23 mouse cellular contexts compared by ENCODE assay signal in the genomic region with DNA sequence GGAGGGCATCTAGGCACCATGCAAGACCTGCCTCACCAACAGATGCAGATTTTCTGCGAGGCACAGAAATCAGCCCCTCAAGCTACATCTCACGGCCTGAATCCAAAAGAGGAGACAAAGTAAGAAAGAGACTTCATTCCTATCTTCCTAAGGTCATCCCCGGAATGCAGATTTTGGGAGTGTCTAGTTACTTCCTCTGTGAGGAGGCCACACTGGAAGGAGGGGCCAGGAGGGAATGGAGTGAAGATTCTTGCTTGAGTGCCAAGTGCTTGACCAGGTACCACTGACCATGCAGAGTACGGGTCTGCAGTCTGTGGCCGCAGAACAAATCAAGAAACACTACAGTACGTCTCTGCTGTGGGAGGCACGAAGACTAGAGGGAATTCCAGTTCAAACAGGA. TPM values are rescaled to one million over a fixed set of nuclear protein-coding genes. Genes with fewer than 3 reads are reported as not detected.
A peak's percentile ranks its signal among the peaks of the same experiment; 100 is the strongest.
DNase-seq lines count a peak whose midpoint lies in the region; ATAC-seq and TF ChIP-seq lines count a peak whose summit lies in the region.
"Had no signal": no experiment of that assay in that cellular context is flagged by ENCODE, and none has a peak within 500 bp of the region (broad histone marks: within the 10 kb centered on the region; RNA-seq: fewer than 3 reads in every experiment).

No protein-coding gene starts in this region.

- H3K4me3 ChIP-seq in ES-Bruce4 (ENCODE audit: low read depth, low read length): no peak overlapping the region
- no peak overlapping the region for H3K4me3 ChIP-seq in ES-E14 (ENCODE audit: insufficient read depth in 1 of 2, low read depth in 1 of 2, low read length in 2 of 2, poor library complexity in 1 of 2, severe bottlenecking in 1 of 2)
- H3K4me3 ChIP-seq in hindbrain, embryonic 16.5 days (ENCODE audit: low read length): no peak overlapping the region
- H3K4me3 ChIP-seq: embryonic facial prominence, embryonic 13.5 days; embryonic facial prominence, embryonic 15.5 days; erythroblast, embryonic 14.5 days; forebrain, embryonic 10.5 days; forebrain, embryonic 12.5 days had no signal

- H3K27ac ChIP-seq in ES-Bruce4 (ENCODE audit: insufficient read depth, low read length) (peak overlapping the region; percentile 82), ES-E14 (ENCODE audit: insufficient read depth, low read depth, low read length, poor library complexity, severe bottlenecking) (peak overlapping the region; percentile 57)
- H3K27ac ChIP-seq in hindbrain, embryonic 16.5 days (ENCODE audit: low read depth, low read length): no peak overlapping the region
- H3K27ac ChIP-seq: embryonic facial prominence, embryonic 13.5 days; embryonic facial prominence, embryonic 15.5 days; forebrain, embryonic 10.5 days; forebrain, embryonic 12.5 days had no signal

- H3K4me2 ChIP-seq in hindbrain, embryonic 16.5 days (ENCODE audit: low read length): no peak overlapping the region
- H3K4me2 ChIP-seq: embryonic facial prominence, embryonic 13.5 days; embryonic facial prominence, embryonic 15.5 days; forebrain, embryonic 12.5 days had no signal

- DNase-seq in 3T3-L1 (ENCODE audit: low read depth, low spot score) (peak; percentile 18), ES-E14 (ENCODE audit: low read depth, low spot score) (no peak), ZHBTc4 (ENCODE audit: low read depth, low spot score) (peak; percentile 79)
- no peak for DNase-seq in heart, postnatal 4 days
- no peak for DNase-seq in cerebellum, adult 11 months
- DNase-seq: adrenal gland, adult 2 months; adrenal gland, postnatal 10 days; adrenal gland, postnatal 25 days; cerebellum, adult 18-20 months; cerebellum, adult 8-10 months; cerebellum, adult 9-11 months; cerebellum, postnatal 14 days; cerebellum, postnatal 36 days; embryo, embryonic 11 days had no signal

- H3K36me3 ChIP-seq in ES-Bruce4 (ENCODE audit: control insufficient read depth, insufficient read depth, low read length, poor library complexity, severe bottlenecking): peaks cover 38% of the 10 kb centered on the region
- peaks cover 40% of the 10 kb centered on the region for H3K36me3 ChIP-seq in ES-E14 (ENCODE audit: control insufficient read depth, insufficient read depth, low read length, poor library complexity, severe bottlenecking)
- H3K36me3 ChIP-seq in hindbrain, embryonic 16.5 days (ENCODE audit: control insufficient read depth, insufficient read depth, low read length): no peaks in the 10 kb centered on the region
- H3K36me3 ChIP-seq: forebrain, embryonic 12.5 days had no signal

- in situ Hi-C loops in ES-E14 (cut with MboI; ENCODE audit: low sequenced_read_pairs in 2 of 2, unreplicated experiment in 2 of 2): no loop called here

- no peak for TF ChIP-seq POLR2A in ES-Bruce4 (IDR thresholded peaks at IDR 0.05; ENCODE audit: insufficient read depth, low read length)

- H3K4me1 ChIP-seq in ES-Bruce4 (ENCODE audit: control insufficient read depth, insufficient read depth, low read length) (peaks cover 8% of the 10 kb centered on the region), ES-E14 (ENCODE audit: control insufficient read depth in 2 of 2, insufficient read depth in 2 of 2, low read length in 2 of 2, poor library complexity in 1 of 2) (peaks cover 23 to 38% of the 10 kb centered on the region in 2 experiments)
- peaks cover 29% of the 10 kb centered on the region for H3K4me1 ChIP-seq in hindbrain, embryonic 16.5 days (ENCODE audit: control insufficient read depth, insufficient read depth, low read depth, low read length)

- WGBS in hindbrain, embryonic 16.5 days: 65% methylated on average over 7 of the region's 7 CpGs

- H3K9me3 ChIP-seq in ES-Bruce4 (replicated peaks; ENCODE audit: control insufficient read depth, insufficient read depth, low read length, poor library complexity, severe bottlenecking) (no peaks in the 10 kb centered on the region), ES-E14 (ENCODE audit: control insufficient read depth, insufficient read depth, low read depth, low read length) (no peaks in the 10 kb centered on the region)
- H3K9me3 ChIP-seq in hindbrain, embryonic 16.5 days (ENCODE audit: control insufficient read depth, low read length): no peaks in the 10 kb centered on the region
- H3K9me3 ChIP-seq: embryonic facial prominence, embryonic 13.5 days; embryonic facial prominence, embryonic 15.5 days; forebrain, embryonic 10.5 days; forebrain, embryonic 12.5 days had no signal

- no peak for TF ChIP-seq CTCF in ES-Bruce4 (IDR thresholded peaks at IDR 0.05; ENCODE audit: low read depth, low read length)

- H3K9ac ChIP-seq in ES-Bruce4 (ENCODE audit: low read depth, poor library complexity, severe bottlenecking) (no peak overlapping the region), ES-E14 (ENCODE audit: insufficient read depth, low read depth, low read length, poor library complexity, severe bottlenecking) (no peak overlapping the region)
- no peak overlapping the region for H3K9ac ChIP-seq in hindbrain, embryonic 16.5 days (ENCODE audit: low read depth, low read length)
- H3K9ac ChIP-seq: embryonic facial prominence, embryonic 13.5 days; embryonic facial prominence, embryonic 15.5 days; forebrain, embryonic 12.5 days had no signal

- TF ChIP-seq EP300 in ES-Bruce4 (IDR thresholded peaks at IDR 0.05; ENCODE audit: insufficient read depth, low read depth, low read length): peak; percentile 54; the same call in 1 of the 2 replicates

- ATAC-seq in hindbrain, embryonic 16.5 days: no peak
- ATAC-seq: forebrain, embryonic 14.5 days; forebrain, embryonic 16.5 days had no signal

- no peaks in the 10 kb centered on the region for H3K27me3 ChIP-seq in ES-Bruce4 (ENCODE audit: control insufficient read depth, insufficient read depth, low read length, poor library complexity, severe bottlenecking)
- H3K27me3 ChIP-seq in hindbrain, embryonic 16.5 days (replicated peaks; ENCODE audit: control insufficient read depth, insufficient read depth, low read length): no peaks in the 10 kb centered on the region; the same call in 1 of the 2 replicates
- H3K27me3 ChIP-seq: embryonic facial prominence, embryonic 13.5 days; embryonic facial prominence, embryonic 15.5 days had no signal

TF ChIP-seq in ES-E14, 5 proteins besides CTCF, POLR2A, EP300 and RAD21:
- TF ChIP-seq ZNF384 (IDR thresholded peaks at IDR 0.05; ENCODE audit: low read depth, low read length): no peak
- no peak for TF ChIP-seq MAFK (IDR thresholded peaks at IDR 0.05; ENCODE audit: insufficient read depth, low read depth, low read length)
- no peak for TF ChIP-seq ZC3H11A (IDR thresholded peaks at IDR 0.05; ENCODE audit: borderline replicate concordance, low read depth, low read length)
- no peak for TF ChIP-seq CHD2 (IDR thresholded peaks at IDR 0.05; ENCODE audit: low read depth, low read length)
- no peak for TF ChIP-seq HCFC1 (IDR thresholded peaks at IDR 0.05; ENCODE audit: borderline replicate concordance, insufficient read depth, low read length)

RNA-seq across cellular contexts. Expression of a gene that starts 12.7 kb away (rescaled TPM):
- polyA plus RNA-seq in ES-Bruce4 (2011; ENCODE audit: insufficient read depth, insufficient read length, low read depth, missing spikeins): 130 and 133 TPM in 2 replicates
- total RNA-seq in ES-E14 (2012; rRNA removed): 136 and 147 TPM in 2 replicates
- total RNA-seq in heart, postnatal 4 days (2021): 10 to 100 TPM; 11.6 to 14.5 TPM
- polyA plus RNA-seq in hindbrain, embryonic 16.5 days (2015; fragmentation: Nextera tagmentation; extraction: Ambion mirVana): 29.9 and 35.5 TPM in 2 replicates

Comparison
In these comparisons a context has a peak if more than half of its experiments do, and no peak if none do; other contexts are left out.
1. DNase-seq: peak in 3T3-L1 (single experiment) and ZHBTc4 (single experiment); none in ES-E14 (single experiment), heart, postnatal 4 days (single experiment) and cerebellum, adult 11 months (single experiment).